Mouse (Mus musculus) lung, postnatal 25 days (tissue): ENCODE data around the gene Col4a5.

Experiments used
- DNase-seq: peaks from one replicate; pipeline ENCODE4 v3.0.0; 2022; ENCODE audit warnings: low spot score

Gene Col4a5

DNA sequence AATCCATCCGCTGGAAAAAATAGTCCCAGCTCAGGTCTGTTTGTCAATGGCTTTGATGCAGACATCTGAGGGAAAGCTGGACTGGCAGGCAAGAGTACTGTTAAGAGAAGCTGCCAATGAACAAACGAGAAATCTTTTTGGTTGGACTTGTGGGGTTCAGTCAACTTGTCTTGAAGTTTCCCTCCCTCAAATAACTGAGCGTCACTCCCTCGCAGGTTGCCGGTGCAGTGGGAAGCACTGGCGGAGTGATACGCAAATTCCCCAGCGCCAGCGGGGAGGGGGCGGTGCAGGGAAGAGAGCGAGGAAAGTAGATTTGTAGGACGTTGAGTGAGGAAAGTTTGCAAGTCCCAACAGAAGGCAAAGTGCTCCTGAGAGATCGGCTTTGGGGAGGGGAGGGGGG lies at the start of gene Col4a5:
Gene Col4a5, plus strand, starts transcription at position 276 of the 400 bp plus-strand sequence.
- DNase-seq, result peak; percentile 68

DNA sequence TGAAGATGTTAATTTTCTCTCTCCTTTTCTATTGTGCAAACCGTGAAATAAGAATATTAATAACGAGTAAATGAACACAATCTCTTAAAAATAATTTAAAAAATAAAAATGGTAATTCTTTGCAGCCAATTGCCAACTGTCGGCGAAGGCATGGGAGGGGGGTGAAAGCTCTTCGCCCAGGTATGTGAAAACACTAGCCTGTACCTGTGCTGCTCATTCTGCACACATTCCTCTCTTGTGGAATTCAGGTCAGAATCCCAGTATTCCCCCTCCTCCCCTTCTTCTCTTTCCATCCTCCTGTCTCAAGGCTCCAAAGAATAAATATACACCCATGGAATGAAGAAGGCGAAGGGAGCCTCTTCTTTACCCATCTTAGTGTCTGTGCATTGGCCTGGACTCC lies 38.4 kb upstream of the Col4a5 start:
- no peak for DNase-seq

DNA sequence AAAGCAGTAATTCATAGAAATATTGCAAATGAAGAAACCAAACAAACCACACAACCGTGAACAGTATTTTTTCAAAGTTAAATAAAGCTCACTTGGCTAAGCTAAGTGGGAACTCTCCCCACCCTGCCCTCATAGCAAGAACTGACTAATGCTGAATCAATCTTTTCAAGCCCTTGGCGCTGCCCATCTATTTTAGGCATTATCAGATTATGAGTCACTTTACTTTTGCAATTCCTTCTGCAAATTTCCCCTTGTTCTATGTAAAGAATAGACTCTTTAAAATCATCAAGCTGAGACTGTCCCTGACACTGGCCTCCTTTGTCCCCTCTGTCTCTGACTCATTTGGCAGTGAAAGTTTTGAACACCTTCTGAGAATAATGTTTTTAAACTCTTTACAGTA lies 35.8 kb upstream of the Col4a5 start:
- DNase-seq, result no peak

DNA sequence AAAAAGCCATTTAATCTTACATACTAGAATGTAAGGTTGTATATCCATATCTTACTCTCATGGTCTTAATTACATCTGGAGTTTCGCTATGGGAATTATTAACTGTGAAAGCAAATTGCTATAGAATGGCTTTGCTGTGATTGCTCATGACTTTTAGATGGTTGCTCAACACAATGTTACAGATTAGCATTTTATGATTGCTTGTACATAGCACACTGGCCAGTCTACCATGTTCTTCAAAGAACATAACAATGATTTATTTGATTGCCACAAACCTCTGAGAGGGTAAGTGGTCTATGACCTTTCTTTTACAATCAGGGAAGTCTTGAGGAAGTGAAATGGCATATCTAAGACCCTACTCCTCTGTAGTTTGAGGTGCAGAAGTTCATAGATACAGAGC lies 27.2 kb upstream of the Col4a5 start:
- no peak for DNase-seq

DNA sequence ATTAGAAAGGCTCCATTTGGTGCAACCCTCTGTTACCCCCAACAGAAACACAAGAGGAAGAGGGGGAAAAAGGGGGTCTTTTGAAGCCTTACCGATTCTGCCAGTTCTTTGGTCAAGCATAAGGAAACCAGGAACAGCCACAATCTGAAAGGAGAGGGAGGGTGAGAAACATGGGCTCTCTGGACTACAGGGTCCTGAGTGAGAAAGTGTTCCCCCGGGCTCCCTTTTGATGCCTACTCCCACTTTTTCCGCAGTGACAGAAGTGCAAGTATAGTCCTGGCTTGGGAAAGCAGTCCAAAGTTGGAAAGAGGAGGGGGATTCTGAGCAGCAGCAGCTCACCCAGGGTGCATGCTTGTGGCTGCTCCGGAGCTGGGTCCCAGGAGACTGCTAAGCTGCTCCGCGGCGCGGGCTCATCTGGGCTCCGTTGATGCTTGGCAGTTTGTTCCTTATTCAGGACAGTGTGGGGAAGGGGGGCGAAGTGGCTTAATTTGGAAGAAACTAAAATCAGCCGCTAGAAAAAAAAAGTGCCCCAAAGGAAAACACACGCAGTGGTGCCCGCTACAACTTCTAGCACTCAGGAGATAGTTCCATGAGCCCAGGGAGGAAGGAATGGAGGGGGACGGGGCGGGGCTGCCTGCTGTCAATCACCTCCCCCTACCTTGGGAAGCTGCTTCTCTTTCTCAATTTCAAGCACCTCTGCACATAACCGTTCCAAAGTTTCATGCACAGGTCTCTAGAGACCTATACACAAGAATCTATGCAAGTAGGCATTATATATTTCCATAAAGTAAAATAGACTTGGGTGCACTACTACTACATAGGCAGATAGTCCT lies 1.5 kb upstream of the Col4a5 start, which contains the start of gene Col4a6:
Gene Col4a6, minus strand, starts transcription at position 607 of the 833 bp plus-strand sequence.
- no peak for DNase-seq

DNA sequence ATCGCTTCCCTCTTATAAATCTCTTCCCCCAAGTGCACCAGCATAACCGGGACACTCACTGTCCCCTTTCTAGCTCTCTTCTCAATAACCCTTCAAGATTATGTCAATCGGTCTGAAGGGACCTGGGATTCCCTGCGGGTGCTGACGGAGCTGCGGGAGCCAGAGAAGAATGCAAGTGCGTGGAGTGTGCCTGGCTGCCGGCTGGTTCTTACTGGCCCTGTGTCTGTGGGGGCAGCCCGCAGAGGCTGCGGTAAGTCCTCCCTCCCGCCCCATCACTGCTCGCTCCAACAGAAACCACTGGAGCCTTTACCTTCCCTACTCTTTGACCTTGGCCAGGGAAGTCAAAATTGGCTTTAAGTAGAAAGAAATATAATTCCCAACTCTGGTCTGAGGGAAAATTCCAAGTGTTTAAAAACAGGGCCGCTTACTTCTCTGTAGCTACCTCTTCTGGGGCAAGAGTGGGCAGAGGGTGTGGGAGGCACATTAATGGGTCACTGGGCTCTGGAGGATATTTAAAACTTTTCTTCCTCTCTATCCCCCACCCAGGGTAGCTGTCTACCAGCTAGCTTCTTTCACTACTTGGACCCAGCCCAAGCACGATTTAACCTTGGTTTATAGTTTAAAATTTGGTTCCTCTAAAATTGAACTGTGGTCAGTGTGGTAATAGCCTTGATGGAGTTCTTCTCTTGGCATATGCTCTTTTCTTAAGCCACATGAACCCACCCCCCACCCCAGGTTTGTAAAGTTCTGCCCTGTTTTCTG lies 562 bp downstream of the Col4a5 start:
- DNase-seq, result no peak

DNA sequence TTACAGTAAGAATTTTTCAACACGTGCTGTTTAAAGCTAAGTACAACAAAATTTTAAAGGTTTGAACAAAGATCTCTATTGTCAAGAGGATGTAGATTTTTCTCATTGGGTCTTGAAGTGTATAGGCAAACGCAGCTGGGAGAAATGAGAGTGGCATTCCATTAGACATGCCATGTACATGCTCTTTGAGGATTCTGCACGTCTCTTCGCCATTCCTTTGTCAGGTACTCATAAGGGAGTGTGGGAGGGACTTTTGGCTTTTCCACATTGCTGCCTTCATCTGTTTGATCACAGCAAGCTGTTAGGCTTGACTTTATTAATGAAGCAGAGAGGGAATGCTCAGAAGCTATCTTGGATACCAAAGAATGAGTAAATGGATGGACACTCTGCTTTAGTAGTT lies 19.4 kb downstream of the Col4a5 start:
- DNase-seq, result no peak

DNA sequence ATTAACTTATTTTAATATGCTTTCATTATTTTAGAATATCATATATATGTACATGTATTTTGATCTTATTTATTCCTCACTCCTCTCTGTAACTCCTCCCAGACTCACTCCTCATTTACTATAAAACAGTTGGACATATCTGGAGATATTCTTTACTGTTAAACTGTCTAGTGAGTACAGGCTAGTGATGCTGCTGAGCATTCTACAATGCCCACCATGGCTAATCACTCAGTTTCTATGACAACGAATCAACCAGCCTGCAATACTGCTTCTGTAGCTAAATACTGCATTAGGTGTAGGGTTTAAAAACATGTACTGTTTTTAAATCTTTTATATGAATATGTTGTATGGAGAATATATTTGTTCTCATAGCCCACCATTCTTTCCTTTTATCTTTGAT lies 27.9 kb downstream of the Col4a5 start:
- no peak for DNase-seq

DNA sequence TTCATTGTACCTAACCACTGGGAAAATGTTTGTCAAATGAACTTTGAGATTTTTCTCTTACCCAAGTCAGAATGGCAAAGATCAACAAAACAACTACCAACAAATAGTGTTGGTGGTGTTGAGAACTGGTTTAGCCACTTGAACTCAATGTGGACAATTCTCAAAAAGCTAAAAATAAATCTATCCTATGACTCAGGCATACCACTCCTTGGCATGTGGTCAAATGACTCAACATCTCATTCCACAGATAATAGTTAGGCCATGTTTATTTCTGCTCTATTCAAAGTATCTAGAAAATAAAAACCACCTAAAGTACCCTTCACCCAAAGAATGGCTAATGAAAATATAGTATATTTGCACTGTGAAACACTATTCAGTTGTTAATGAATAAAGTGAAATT lies 58.3 kb downstream of the Col4a5 start:
- DNase-seq, result peak; percentile 48

DNA sequence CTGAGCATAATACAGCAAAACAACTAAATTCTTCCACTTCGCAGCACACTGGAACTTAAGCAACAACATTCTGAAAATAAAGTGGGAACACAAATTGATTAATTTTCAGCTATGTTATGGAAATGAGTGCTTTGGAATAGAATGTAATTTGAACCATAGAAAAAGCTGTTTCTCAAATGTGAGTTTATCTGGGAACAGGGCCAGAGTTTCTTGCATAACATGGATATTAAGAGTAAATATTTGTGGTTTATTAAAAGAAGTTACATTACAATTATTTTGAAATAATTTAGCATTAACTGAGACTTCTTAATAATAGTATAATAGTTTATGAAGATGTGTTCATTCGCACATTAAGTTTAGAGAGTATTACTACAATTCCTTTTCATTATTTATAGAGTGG lies 72.3 kb downstream of the Col4a5 start:
- DNase-seq, result no peak

DNA sequence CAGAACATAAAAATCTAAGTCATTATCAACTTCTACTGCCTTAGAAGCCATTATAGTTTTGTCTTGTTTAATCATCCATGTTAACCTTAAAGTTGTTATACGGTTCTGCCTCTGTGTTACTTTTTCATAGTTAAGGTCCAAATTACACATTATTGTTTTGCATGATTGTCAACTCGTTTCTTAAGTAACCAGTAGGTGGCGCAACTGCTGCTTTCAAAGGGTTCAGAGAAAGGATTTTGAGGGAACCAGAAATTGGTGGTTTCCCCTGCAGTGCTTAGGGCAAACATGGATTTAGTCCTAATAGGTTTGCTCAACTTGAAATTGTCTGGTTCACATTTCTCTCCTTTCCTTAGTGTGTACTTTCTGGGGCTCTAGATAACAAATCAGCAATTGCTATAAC lies 115.1 kb downstream of the Col4a5 start:
- DNase-seq, result no peak

DNA sequence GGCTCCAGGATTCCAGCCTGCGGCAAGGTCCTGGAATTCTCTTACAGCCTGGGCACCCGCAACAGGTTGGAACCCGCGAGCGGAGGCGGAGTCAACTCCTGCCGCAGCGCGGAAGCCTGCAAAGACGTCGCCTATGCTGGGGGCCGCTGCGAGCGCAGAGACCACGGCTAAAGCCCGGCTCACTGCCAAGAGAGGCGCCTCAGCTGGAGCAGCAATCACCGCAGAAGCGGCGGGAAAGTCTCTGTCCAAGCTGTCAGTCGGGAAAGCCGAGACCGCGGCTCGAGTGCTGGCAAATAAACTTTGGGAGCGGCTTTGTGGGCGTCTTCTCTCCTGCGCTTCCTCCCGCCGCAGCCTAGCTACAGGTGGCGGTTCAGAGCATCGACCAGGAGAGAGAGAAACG lies 246.5 kb downstream of the Col4a5 start:
- DNase-seq, result no peak

DNA sequence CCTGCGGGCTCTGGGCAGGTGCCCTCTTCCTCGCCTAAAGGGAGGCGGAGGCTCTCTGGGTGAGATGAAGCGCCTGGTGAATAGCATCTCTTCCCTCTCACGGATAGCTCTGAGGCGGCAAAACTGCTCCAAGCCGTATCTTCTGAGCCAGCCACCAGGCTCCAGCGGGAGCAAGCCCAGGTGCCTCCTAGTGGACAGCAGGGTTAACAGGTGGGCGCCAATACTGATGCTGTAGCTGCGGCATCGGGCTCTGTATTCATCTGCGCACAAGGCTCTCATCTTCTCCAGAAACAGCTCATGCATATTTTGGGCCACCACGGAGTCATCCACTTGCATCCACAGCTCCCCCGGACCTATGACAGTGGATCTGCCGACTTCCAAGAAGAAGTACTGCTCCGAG lies 248.8 kb downstream of the Col4a5 start:
- no peak for DNase-seq

DNA sequence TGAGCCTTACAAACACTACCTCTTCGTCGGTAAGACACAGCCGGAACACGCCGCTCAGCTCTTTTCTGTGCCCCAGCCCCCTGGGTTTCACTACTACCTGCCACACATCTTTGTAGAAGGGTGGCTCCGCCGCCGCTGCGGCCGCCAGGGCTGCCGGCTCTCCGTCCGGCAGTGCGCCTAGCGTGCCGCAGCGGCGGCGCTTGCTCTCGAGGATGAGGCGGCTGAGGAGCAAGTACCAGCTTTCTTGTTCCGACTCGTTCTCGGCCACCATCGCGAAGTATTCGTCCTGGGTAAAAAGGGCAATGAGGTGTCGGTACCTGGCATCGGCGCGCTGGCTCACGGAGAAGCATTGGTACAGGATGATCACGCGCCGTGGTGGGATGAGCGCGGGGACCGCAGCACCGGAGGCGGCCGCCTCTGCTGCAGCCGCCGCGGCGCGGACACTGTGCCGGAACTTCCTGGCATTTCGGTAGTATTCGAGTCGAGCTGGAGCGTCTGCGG lies 249.3 kb downstream of the Col4a5 start:
- no peak for DNase-seq

DNA sequence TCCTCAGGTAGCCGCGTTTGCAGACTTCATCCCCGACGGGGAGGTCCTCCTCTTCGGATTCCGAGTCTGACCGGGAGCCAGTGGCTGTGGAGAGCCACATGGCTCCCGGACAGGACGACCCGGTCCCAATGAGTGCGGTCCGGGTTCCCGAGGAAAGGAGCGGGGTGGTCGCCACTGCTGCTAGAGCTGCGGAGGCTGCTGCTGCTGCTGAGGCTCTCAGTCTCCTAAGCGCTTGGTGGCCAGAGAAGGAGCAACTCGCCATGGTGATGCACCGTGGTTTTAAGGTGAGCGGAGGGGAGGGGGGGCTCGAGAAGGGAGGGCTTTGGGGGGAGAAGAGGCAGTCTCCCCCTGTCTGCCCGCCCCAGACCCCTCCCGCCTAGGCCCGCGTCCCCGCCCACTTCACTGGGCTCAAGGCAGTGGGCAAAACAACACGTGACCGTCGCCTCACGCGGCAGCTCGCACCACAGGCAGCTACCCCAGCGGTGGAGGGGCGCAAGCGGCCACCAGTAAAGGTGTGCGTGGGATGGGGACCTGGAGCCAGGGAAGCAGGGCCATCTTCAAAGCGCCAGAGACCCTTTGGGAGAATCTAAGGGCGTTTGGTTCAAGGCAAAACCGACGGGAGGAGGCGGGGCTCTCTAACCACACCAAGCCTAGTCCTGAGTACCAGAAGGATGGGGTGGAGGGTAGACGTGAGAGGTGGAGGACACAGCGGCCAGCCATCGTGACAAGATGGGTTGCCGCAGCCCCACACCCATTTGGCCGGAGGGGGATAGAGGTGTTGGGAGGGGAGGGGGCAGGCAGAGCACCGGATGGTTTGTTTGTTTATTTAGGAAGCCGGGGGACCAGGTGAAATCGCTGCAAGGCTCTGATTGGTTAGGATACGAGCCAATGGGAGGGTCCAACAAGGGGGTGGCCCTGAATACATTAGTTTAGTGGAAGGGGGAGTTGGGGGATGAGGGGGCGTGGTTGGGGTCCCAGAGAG lies 250.0 kb downstream of the Col4a5 start, which contains the start of gene Irs4:
Gene Irs4, minus strand, starts transcription at position 327 of the 982 bp plus-strand sequence.
- no peak for DNase-seq

DNA sequence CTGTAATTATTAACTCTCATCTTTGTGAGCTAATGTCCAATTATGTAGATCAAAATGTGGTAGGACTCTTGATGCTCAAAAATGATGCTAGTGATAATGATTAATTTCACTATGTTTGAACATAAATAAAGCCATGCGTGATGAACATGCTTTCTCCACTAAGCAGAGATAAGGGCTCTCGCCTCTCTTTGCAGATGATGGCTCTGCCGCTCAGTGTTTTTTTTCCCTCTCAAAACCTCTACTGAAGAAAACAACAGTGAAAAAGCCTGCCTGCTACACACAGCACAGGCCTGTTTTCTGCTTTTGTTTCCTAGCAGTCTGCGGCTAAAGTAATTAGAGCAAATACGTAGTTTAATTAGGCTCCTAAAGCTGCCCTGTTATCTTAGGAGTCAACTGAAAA lies 254.4 kb downstream of the Col4a5 start:
- no peak for DNase-seq
